Mouse (Mus musculus) forebrain, embryonic 11.5 days (tissue): ENCODE measurements around the gene Arpp19. TPM values are rescaled to one million over a fixed set of nuclear protein-coding genes. Genes with fewer than 3 reads are reported as not detected.

ENCODE experiments used
- ATAC-seq: fragments of 200-750 bp; cut with Nextera tagmentation; replicated peaks from 2 replicates; pipeline ENCODE4 v1.8.0; 2017; ENCODE audit warnings: moderate TSS enrichment; ENCODE audit not compliant: low FRiP score
- DNase-seq: peaks from one replicate; pipeline ENCODE4 v3.0.0-alpha.2; 2017; ENCODE audit warnings: low spot score
- H3K27ac ChIP-seq: fragments of 300-500 bp; sonication (generic); 2 replicates; pipeline ENCODE4 v1.5.1; 2014; ENCODE audit warnings: low read depth, low read length
- H3K27me3 ChIP-seq: fragments of 300-500 bp; sonication (generic); 2 replicates; pipeline ENCODE4 v1.6.1; 2014; ENCODE audit warnings: mild to moderate bottlenecking, low read length, mixed read lengths; ENCODE audit not compliant: control insufficient read depth, insufficient read depth
- H3K36me3 ChIP-seq: fragments of 300-500 bp; sonication (generic); 2 replicates; pipeline ENCODE4 v1.6.1; 2014; ENCODE audit warnings: mild to moderate bottlenecking, low read length, moderate library complexity, mixed read lengths; ENCODE audit not compliant: control insufficient read depth, insufficient read depth
- H3K4me1 ChIP-seq: fragments of 300-500 bp; sonication (generic); replicated peaks from 2 replicates; pipeline ENCODE4 v1.6.1; 2014; ENCODE audit warnings: low read length, mixed read lengths; ENCODE audit not compliant: control insufficient read depth, insufficient read depth
- H3K4me2 ChIP-seq: fragments of 300-500 bp; sonication (generic); 2 replicates; pipeline ENCODE4 v1.6.1; 2014; ENCODE audit warnings: low read depth, mild to moderate bottlenecking, low read length, moderate library complexity, mixed read lengths; ENCODE audit not compliant: severe bottlenecking
- H3K4me3 ChIP-seq: fragments of 300-500 bp; sonication (generic); 2 replicates; pipeline ENCODE4 v1.5.1; 2014; ENCODE audit warnings: low read depth, low read length
- H3K9ac ChIP-seq: fragments of 300-500 bp; sonication (generic); 2 replicates; pipeline ENCODE4 v1.6.1; 2014; ENCODE audit warnings: low read length
- H3K9me3 ChIP-seq: fragments of 300-500 bp; sonication (generic); 2 replicates; pipeline ENCODE4 v1.6.1; 2016; ENCODE audit warnings: low read length, mixed read lengths; ENCODE audit not compliant: control insufficient read depth
- WGBS: fragments of 180-500 bp; shearing (Covaris S2); extraction: QIAGEN DNeasy Blood & Tissue Kit; methylation state at CpG from one replicate; pipeline ENCODE4 v1.1.7; 2014; 5-methylcytosine and 5-hydroxymethylcytosine counted together
- polyA plus RNA-seq: library from polyadenylated mRNA; unstranded; fragments of >200 nt; fragmentation: Nextera tagmentation; extraction: Ambion mirVana; gene quantifications from 2 replicates; pipeline ENCODE4 v1.2.1, GENCODE M21; 2014

Gene Arpp19
- polyA plus RNA-seq, 1 experiment from 2014 or later = 333 TPM

- 0% methylated on average over 29 of the region's 29 CpGs for WGBS
- no peaks in the 10 kb centered on the region for H3K36me3 ChIP-seq
- peak overlapping the region; percentile 81 for H3K4me2 ChIP-seq
- H3K27ac ChIP-seq = peak overlapping the region; percentile 95
- peak overlapping the region; percentile 96 for H3K9ac ChIP-seq
- ATAC-seq = peak; percentile 2; the same call in 1 of the 2 replicates
- H3K4me3 ChIP-seq = peak overlapping the region; percentile 80
- H3K4me1 ChIP-seq = peaks cover 3% of the 10 kb centered on the region; the same call in 1 of the 2 replicates
- no peaks in the 10 kb centered on the region for H3K27me3 ChIP-seq
- DNase-seq = no peak
- no peaks in the 10 kb centered on the region for H3K9me3 ChIP-seq
Observed at GRCm38 (mm10) chr9:75071706-75072192, 34.3 kb downstream of the Arpp19 start.

DNA sequence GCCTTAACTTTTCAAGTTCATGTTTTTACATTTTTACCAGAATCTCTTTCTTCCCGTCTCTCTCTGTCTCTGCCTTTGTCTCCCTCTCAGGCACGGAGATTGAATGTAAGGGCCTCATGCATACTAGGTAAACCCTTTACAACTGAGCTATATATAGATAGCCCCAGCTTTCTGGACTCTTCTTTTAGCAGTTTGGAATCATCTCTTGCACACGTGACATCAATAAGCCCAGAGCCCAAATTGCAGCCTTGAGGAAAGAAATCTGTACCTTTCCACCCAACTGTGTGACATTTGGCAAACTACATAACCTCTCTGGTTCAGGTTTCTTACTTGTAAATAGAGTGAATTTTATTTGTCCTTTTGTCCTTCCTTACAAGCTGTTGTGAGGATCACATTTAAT, 34.9 kb downstream of the Arpp19 start:
- H3K36me3 ChIP-seq = no peaks in the 10 kb centered on the region
- no peak for DNase-seq
- no peak overlapping the region for H3K27ac ChIP-seq
- H3K4me1 ChIP-seq = peaks cover 3% of the 10 kb centered on the region; the same call in 1 of the 2 replicates
- H3K9me3 ChIP-seq = no peaks in the 10 kb centered on the region
- WGBS = 11% methylated on average over 3 of the region's 3 CpGs
- no peak for ATAC-seq
- peak overlapping the region; percentile 81 for H3K4me2 ChIP-seq
- H3K27me3 ChIP-seq = no peaks in the 10 kb centered on the region
- H3K4me3 ChIP-seq = peak overlapping the region; percentile 80
- H3K9ac ChIP-seq = peak overlapping the region; percentile 96

- Histone ChIP-seq H3K9ac (no peak overlapping the region), H3K9me3 (no peaks in the 10 kb centered on the region; the same call in 1 of the 2 replicates), H3K27ac (no peak overlapping the region), H3K4me2 (no peak overlapping the region), H3K4me1 (no peaks in the 10 kb centered on the region; the same call in 1 of the 2 replicates), H3K27me3 (no peaks in the 10 kb centered on the region), H3K4me3 (no peak overlapping the region), H3K36me3 (no peaks in the 10 kb centered on the region; the same call in 1 of the 2 replicates)
- ATAC-seq (no peak), DNase-seq (no peak)
Observed at GRCm38 (mm10) chr9:75077191-75077590, 39.8 kb downstream of the Arpp19 start.

GRCm38 (mm10) chr9:75085242-75085824, 47.9 kb downstream of the Arpp19 start:
- Histone ChIP-seq H3K27ac (no peak overlapping the region), H3K36me3 (no peaks in the 10 kb centered on the region; the same call in 1 of the 2 replicates), H3K4me2 (no peak overlapping the region), H3K9me3 (no peaks in the 10 kb centered on the region; the same call in 1 of the 2 replicates), H3K9ac (no peak overlapping the region), H3K4me1 (no peaks in the 10 kb centered on the region), H3K4me3 (no peak overlapping the region), H3K27me3 (no peaks in the 10 kb centered on the region)
- ATAC-seq (peak; percentile 56; the same call in 1 of the 2 replicates), DNase-seq (no peak)
- 62% methylated on average over 5 of the region's 5 CpGs for WGBS

DNA sequence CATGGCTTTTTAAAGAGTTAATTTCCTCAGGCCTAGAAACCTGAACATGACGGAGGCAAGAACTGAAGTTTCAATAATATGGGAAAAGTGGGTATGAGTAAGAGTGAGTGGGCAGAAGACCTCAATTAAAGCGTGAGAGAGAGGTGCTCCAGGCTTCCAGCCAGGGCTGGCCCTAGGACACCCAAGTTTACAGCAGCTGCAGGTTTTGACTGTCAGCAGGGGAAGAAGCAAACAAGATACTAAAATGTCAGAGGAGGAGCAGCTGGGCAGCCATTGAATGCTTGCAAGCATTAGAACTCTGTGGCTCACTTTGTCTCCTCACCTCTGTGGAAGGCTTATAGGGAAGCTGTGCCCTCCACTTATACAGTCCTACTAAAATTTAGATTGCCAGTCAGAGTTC, 50.4 kb downstream of the Arpp19 start:
- Histone ChIP-seq H3K4me1 (no peaks in the 10 kb centered on the region), H3K4me2 (no peak overlapping the region), H3K4me3 (no peak overlapping the region), H3K27me3 (no peaks in the 10 kb centered on the region), H3K36me3 (no peaks in the 10 kb centered on the region), H3K9ac (no peak overlapping the region), H3K27ac (no peak overlapping the region), H3K9me3 (no peaks in the 10 kb centered on the region)
- WGBS = 77% methylated on average over 2 of the region's 2 CpGs
- ATAC-seq = no peak
- DNase-seq = no peak

DNA sequence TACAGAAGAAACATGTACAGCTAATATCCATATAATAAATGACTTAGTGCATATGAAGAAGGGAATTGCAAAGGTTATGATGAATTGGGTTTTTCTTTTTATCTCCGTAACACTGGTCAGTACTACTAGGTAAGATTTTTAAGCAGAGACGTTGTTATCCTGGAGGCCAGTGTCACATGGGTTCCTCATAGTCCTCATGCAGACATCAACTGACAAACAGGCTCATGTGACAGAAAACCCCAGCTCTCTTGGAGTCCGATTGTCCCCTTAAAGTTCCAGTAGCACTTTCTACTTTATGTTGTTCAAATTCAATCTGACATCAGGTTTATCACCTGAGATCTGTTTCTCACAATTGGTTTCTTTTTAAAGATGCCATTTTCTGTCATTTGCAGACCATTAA, 51.9 kb downstream of the Arpp19 start:
- WGBS = 82% methylated on average over 3 of the region's 3 CpGs
- Histone ChIP-seq H3K27ac (no peak overlapping the region), H3K36me3 (no peaks in the 10 kb centered on the region), H3K4me2 (no peak overlapping the region), H3K9me3 (no peaks in the 10 kb centered on the region), H3K4me3 (no peak overlapping the region), H3K9ac (no peak overlapping the region), H3K4me1 (no peaks in the 10 kb centered on the region), H3K27me3 (no peaks in the 10 kb centered on the region)
- DNase-seq (no peak), ATAC-seq (no peak)

GRCm38 (mm10) chr9:75092134-75092533, 54.7 kb downstream of the Arpp19 start:
- no peak overlapping the region for H3K27ac ChIP-seq
- no peaks in the 10 kb centered on the region for H3K27me3 ChIP-seq
- DNase-seq (no peak), ATAC-seq (no peak)
- H3K4me2 ChIP-seq = no peak overlapping the region
- H3K4me1 ChIP-seq = no peaks in the 10 kb centered on the region
- no peak overlapping the region for H3K9ac ChIP-seq
- H3K36me3 ChIP-seq = no peaks in the 10 kb centered on the region
- no peak overlapping the region for H3K4me3 ChIP-seq
- no peaks in the 10 kb centered on the region for H3K9me3 ChIP-seq
- WGBS = 90% methylated on average over 1 of the region's 1 CpGs

DNA sequence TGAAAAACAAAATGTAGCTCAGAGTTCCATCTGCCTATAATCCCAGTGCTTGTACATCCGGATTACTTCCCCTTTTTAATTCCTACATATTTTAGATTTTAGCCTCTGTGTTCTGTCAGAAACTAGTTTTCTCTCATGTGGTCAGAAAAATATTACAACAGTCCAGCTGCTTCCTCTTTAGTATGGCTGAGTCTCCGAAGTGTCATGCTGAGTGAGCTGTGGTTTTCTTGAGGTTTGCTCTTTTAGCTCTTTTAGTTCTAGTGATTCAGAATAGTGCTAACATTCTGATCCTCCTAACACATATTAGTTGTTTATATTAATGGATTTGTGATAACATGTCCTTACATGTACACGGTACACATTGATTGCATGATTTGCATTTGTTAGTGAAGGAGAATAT, 57.3 kb downstream of the Arpp19 start:
- 85% methylated on average over 3 of the region's 3 CpGs for WGBS
- H3K9me3 ChIP-seq = no peaks in the 10 kb centered on the region
- no peak overlapping the region for H3K9ac ChIP-seq
- no peak for ATAC-seq
- no peak for DNase-seq
- no peak overlapping the region for H3K27ac ChIP-seq
- no peaks in the 10 kb centered on the region for H3K27me3 ChIP-seq
- H3K4me2 ChIP-seq = no peak overlapping the region
- H3K36me3 ChIP-seq = no peaks in the 10 kb centered on the region
- no peak overlapping the region for H3K4me3 ChIP-seq
- H3K4me1 ChIP-seq = no peaks in the 10 kb centered on the region

- H3K4me2 ChIP-seq = no peak overlapping the region
- no peak overlapping the region for H3K9ac ChIP-seq
- no peaks in the 10 kb centered on the region for H3K36me3 ChIP-seq
- DNase-seq = no peak
- H3K27me3 ChIP-seq = no peaks in the 10 kb centered on the region
- ATAC-seq = no peak
- no peak overlapping the region for H3K27ac ChIP-seq
- H3K9me3 ChIP-seq = no peaks in the 10 kb centered on the region
- no peaks in the 10 kb centered on the region for H3K4me1 ChIP-seq
- 92% methylated on average over 9 of the region's 9 CpGs for WGBS
- no peak overlapping the region for H3K4me3 ChIP-seq
Observed at GRCm38 (mm10) chr9:75098937-75099336, 61.5 kb downstream of the Arpp19 start.
